Mouse (Mus musculus) left cerebral cortex, adult 2 months (tissue): ENCODE measurements around the gene Ccdc134. TPM values are rescaled to one million over a fixed set of nuclear protein-coding genes. Genes with fewer than 3 reads are reported as not detected.

Experiments
- DNase-seq, 2 experiments: peaks; one replicate each; pipeline ENCODE4 v3.0.0; 2021 to 2022; ENCODE audit warnings: low spot score in 2 of 2, mixed read lengths in 1 of 2; ENCODE audit errors: extremely low spot score in 1 of 2
- H3K27ac ChIP-seq: fragments of 200-600 bp; 2 replicates; pipeline ENCODE4 v1.8.1; 2022
- H3K4me3 ChIP-seq: fragments of 200-600 bp; 2 replicates; pipeline ENCODE4 v1.8.1; 2022
- CTCF ChIP-seq: fragments of 200-600 bp; IDR thresholded peaks from 2 replicates; pipeline ENCODE4 v1.8.1; 2022; ENCODE audit warnings: antibody characterized with exemption, mild to moderate bottlenecking, moderate library complexity
- intact Hi-C: fragments of 180-260 bp; cut with DNase I; formaldehyde crosslinking; loops from one replicate; pipeline ENCODE4 v1.15.1; 2025
- total RNA-seq, 2 experiments: library from RNA; stranded (reverse); gene quantifications; 2 replicates each; pipeline ENCODE4 v1.2.3; 2021

Gene Ccdc134
- total RNA-seq, 2 experiments from 2014 or later: 11.2 to 18.3 TPM

DNA sequence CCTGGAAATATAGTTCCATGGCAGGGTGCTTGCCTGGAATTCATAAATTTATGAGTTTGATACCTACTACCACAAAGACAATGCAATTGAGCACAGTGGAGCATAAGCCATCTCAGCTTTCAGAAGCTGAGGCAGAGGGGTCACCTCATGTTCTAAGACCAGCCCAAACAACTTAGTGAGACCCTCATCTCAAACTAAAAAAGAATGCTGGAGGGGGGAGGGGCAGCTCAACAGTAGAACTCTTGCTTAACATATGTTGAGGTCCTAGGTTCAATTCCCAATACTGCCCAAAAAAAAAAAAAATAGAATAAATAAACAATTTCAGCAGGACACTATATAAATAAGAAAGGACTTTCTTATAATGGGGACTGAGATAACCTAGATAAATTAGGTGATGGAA is 22.3 kb downstream of the Ccdc134 start:
- Histone ChIP-seq H3K4me3 (no peak overlapping the region), H3K27ac (no peak overlapping the region)
- DNase-seq: no peak
- intact Hi-C loops: no loop called here
- no peak for TF ChIP-seq CTCF

DNA sequence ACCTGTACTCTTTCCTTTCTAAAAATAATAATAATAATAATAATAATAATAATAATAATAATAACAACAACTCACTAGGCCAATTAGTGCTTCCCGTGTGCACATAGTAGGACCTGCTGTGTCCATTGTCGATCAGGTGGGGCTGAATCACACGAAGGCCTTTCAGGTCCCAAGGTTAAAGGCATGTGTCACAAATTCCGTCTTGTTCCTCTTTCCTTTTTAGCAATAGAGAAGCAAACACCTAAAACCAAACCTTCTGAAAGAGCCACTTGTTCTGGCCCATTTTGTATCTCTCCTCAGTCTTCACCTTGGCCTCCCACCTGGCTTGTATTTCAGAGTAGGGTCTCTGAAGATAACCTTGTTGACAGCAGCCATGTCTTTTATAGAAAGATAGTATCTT is 23.5 kb downstream of the Ccdc134 start:
- no peak for TF ChIP-seq CTCF
- H3K4me3 ChIP-seq: no peak overlapping the region
- H3K27ac ChIP-seq: no peak overlapping the region
- intact Hi-C loops: no loop called here
- no peak for DNase-seq

DNA sequence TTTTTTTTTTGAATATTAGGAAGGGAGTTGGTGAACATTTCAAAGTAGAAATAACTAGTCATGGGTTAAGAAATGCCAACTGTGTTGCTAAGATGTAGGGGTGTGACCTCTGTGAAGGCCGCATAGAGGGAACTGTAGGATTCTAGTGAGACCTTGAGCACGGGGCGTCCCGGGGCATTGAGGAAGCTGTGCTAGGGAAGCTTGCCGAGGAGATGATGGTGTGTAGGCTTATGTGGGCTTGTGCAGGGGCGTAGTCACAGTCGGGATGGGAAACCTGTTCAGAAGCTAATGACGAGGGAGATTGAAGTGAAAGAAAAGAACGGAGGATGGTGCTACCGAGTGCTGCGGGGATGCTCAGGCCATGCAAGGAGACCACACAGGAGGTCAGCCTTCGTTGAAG is 24.3 kb downstream of the Ccdc134 start:
- TF ChIP-seq CTCF: no peak
- intact Hi-C loops: no loop called here
- DNase-seq: no peak
- H3K4me3 ChIP-seq: no peak overlapping the region
- no peak overlapping the region for H3K27ac ChIP-seq

DNA sequence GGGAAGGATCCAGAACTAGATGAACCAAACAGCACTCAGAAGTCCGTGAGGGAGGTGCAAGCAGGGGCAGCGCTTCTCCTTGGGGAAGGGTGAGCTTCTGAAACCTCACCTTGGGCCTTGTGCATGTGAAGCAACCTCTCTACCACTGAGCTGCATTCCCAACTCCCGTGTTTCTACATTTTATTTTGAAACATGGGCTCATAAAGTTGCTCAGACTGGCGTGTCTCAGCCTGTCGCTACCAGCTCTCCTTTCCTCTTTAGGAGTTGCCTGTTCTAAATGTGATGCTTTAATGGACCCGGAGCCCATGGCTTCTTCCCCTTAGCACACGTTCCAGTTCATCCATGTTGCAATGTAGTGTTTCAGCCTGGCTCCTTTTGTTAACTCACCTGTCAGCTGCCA is 24.7 kb downstream of the Ccdc134 start:
- Histone ChIP-seq H3K4me3 (no peak overlapping the region), H3K27ac (no peak overlapping the region)
- intact Hi-C loops: no loop called here
- no peak for DNase-seq
- TF ChIP-seq CTCF: no peak

- TF ChIP-seq CTCF: no peak
- Histone ChIP-seq H3K4me3 (no peak overlapping the region), H3K27ac (no peak overlapping the region)
- DNase-seq: no peak
- intact Hi-C loops: no loop called here
These were observed 28.6 kb downstream of the Ccdc134 start for GRCm38 (mm10) chr15:82156298-82156697.

GRCm38 (mm10) chr15:82156902-82157301 is 29.2 kb downstream of the Ccdc134 start:
- intact Hi-C loops: no loop called here
- Histone ChIP-seq H3K4me3 (no peak overlapping the region), H3K27ac (no peak overlapping the region)
- TF ChIP-seq CTCF: no peak
- DNase-seq: no peak

- Histone ChIP-seq H3K4me3 (no peak overlapping the region), H3K27ac (no peak overlapping the region)
- no peak for TF ChIP-seq CTCF
- intact Hi-C loops: no loop called here
- no peak for DNase-seq
These were observed 30.7 kb downstream of the Ccdc134 start for GRCm38 (mm10) chr15:82158243-82159035.

- no peak for DNase-seq
- H3K27ac ChIP-seq: no peak overlapping the region
- no peak for TF ChIP-seq CTCF
- intact Hi-C loops: no loop called here
- H3K4me3 ChIP-seq: no peak overlapping the region
These were observed 31.7 kb downstream of the Ccdc134 start for GRCm38 (mm10) chr15:82159471-82159870.

- no peak overlapping the region for H3K4me3 ChIP-seq
- intact Hi-C loops: no loop called here
- no peak for DNase-seq
- TF ChIP-seq CTCF: no peak
- no peak overlapping the region for H3K27ac ChIP-seq
These were observed 33.3 kb downstream of the Ccdc134 start for GRCm38 (mm10) chr15:82160731-82161640.

DNA sequence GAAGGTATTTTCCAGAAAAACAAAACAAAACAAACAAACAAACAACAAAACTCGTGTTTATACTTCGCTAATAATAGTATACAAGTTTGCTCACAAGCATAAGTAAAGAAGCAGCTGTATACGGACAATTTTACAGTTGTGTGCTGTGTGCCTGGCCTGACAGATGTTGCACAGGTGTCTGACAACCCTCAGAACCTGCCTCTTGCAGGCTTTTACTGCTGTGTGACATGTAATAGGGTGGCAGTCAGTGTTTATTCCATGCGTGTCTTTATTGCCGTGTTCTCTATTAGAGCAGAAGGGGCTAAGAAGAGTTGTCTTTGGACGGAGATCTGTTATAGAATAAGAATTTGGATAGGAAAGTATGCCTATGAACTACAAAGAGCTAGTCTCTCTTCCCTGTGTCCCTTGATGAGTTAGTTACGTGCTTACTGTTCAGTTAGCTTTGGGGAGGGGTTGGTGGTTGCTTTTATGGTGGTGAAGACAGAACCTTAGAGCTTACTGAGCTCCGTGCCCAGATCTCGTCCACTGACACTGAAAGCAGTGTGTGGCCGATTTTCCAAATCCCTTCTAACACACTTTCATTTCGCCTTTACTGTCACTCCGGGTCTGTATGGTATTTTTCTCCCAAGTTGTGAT is 34.4 kb downstream of the Ccdc134 start:
- TF ChIP-seq CTCF: no peak
- intact Hi-C loops: no loop called here
- no peak overlapping the region for H3K4me3 ChIP-seq
- no peak for DNase-seq
- H3K27ac ChIP-seq: no peak overlapping the region

DNA sequence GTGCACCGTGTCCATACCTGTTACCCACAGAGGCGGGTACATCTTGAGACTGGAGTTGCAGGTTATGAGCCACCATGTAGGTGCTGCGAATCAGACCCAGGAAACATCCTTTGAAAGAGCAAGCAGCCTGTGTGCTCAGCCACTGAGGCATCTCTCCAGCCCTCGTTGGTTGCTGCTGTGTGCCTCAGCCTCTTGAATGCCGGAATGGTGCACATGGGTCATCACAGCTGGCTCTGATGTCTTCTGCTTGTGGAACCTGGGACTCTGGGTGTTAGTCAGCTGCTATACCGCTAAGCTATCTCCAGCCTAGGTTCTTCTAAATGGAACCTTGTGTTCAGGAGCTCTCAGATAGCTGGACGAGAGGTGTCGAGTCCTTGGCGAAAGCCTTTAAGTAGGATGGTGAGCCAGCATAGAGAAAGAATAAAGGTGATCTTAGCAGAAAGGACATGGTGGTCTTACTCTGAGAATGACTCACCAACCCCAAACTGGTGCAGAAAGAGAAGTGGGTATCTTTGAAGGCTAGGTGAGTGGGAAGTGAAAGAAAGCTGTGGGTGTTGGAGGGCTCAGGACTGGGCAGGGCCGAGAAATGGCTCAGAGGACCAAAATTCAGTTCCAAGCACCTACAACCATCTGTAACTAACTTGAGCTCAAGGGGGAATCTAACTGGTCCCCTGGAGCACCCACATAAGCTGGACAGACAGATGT is 35.8 kb downstream of the Ccdc134 start:
- TF ChIP-seq CTCF: no peak
- no peak for DNase-seq
- Histone ChIP-seq H3K4me3 (no peak overlapping the region), H3K27ac (peak overlapping the region; percentile 17; the same call in 1 of the 2 replicates)
- intact Hi-C loops: loop anchor here (2.0 kb wide), 2 partner anchors 17 to 99 kb away; partner anchors contain the start of gene Srebf2

DNA sequence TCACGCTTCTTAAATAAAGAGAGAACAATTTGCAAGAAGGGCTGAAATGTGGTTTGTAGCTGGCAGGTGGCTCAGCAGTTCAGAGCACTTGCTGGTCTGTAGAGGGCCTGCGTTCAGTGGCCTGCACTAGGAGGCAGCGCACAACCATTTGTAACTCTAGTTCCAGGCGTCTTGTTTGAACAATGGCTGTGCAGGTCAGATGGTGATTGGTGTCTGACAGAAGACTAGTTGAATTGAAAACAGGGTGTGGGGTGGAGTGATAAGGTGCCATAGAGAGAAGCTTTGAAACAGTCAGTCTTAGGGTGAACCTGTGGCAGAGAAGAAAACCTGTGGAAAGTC is 36.3 kb downstream of the Ccdc134 start:
- Histone ChIP-seq H3K4me3 (no peak overlapping the region), H3K27ac (peak overlapping the region; percentile 17; the same call in 1 of the 2 replicates)
- no peak for TF ChIP-seq CTCF
- intact Hi-C loops: loop anchor here (2.0 kb wide), 2 partner anchors 17 to 99 kb away; partner anchors contain the start of gene Srebf2
- DNase-seq: no peak
